Comparison of ENCODE assay signal across 10 mouse cellular contexts in the genomic region with DNA sequence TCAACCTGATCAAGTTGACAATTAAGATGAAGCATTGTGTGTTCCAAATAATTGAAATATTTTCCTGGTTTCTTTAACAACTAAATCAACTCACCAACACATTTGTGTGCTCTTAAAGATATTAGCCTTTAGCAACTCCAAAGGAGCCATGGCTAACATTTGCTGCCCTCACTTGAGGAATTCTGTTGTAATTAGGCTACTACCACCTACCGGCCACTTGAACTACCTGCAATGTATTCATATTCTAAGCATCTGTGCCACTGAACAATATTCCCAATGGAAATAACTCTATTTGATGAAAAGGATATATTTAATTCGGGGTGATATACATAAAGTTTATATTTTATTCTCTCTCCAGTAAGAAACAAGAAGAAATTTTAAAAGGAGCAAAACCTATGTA.
A peak's percentile ranks its signal among the peaks of the same experiment; 100 is the strongest.
DNase-seq lines count a peak whose midpoint lies in the region.
"Had no signal": no experiment of that assay in that cellular context is flagged by ENCODE, and none has a peak within 500 bp of the region (broad histone marks: within the 10 kb centered on the region; RNA-seq: fewer than 3 reads in every experiment).

No protein-coding gene starts in this region.

- peak; percentile 26 to 45 for DNase-seq in heart, postnatal 10 days
- no peak for DNase-seq in heart, postnatal 25 days (ENCODE audit: low spot score)
- DNase-seq in lung, postnatal 36 days, result peak; percentile 9
- no peak for DNase-seq in lung, postnatal 25 days (ENCODE audit: low spot score)
- peak; percentile 62 for DNase-seq in brain, adult 2 months (ENCODE audit: low read depth, low spot score)
- DNase-seq in retina, postnatal 1 day, result peak; percentile 45
- DNase-seq in yolk sac, embryonic 10.5 days (ENCODE audit: low spot score), result no peak
- DNase-seq in lung, postnatal 14 days, result no peak
- DNase-seq: right cerebral cortex, postnatal 14 days; thymus, postnatal 4 days had no signal

- intact Hi-C loops in heart, postnatal 10 days (cut with DNase I), result loop anchor here (2.0 kb wide), 1 partner anchor 381 kb away; no protein-coding TSS in a partner anchor
- intact Hi-C loops in heart, postnatal 25 days (cut with DNase I), result loop anchor here (2.0 kb wide), 1 partner anchor 381 kb away; no protein-coding TSS in a partner anchor

Comparison
In these comparisons a context has a peak if more than half of its experiments do, and no peak if none do; other contexts are left out.
1. DNase-seq: peak in heart, postnatal 10 days (2 of 2), lung, postnatal 36 days (single experiment), brain, adult 2 months (single experiment) and retina, postnatal 1 day (single experiment); none in heart, postnatal 25 days (single experiment), lung, postnatal 25 days (single experiment), yolk sac, embryonic 10.5 days (single experiment) and lung, postnatal 14 days (single experiment).